Mouse (Mus musculus) MEL (cell line): ENCODE data around the gene Dlx2. TPM values are rescaled to one million over a fixed set of nuclear protein-coding genes. Genes with fewer than 3 reads are reported as not detected.

ENCODE experiments used
- DNase-seq: peaks from one replicate; pipeline ENCODE4 v3.0.0; 2011; ENCODE audit warnings: low read depth, low spot score
- H3K27ac ChIP-seq: 2 replicates; pipeline ENCODE4 v1.5.1; 2012; ENCODE audit warnings: low read depth, mild to moderate bottlenecking, control low read depth, low read length, moderate library complexity; ENCODE audit not compliant: control insufficient read depth
- H3K27me3 ChIP-seq, 2 experiments: fragments of 150-350 bp in 1 of 2; sonication (generic) in 1 of 2; 2 replicates each; pipeline ENCODE4 v1.6.1; 2012; ENCODE audit warnings: low read length in 2 of 2, mild to moderate bottlenecking in 2 of 2, improper control_type of control experiment in 1 of 2, moderate library complexity in 1 of 2; ENCODE audit not compliant: insufficient read depth in 2 of 2, control insufficient read depth in 1 of 2
- H3K36me3 ChIP-seq, 2 experiments: 2 replicates each; pipeline ENCODE4 v1.6.1; 2012 to 2014; ENCODE audit warnings: low read length in 2 of 2, improper control_type of control experiment in 1 of 2, inconsistent platforms in 1 of 2, mild to moderate bottlenecking in 1 of 2; ENCODE audit not compliant: insufficient read depth in 2 of 2, control insufficient read depth in 1 of 2
- H3K4me1 ChIP-seq, 2 experiments: fragments of 150-350 bp in 1 of 2; sonication (generic) in 1 of 2; 2 replicates each; pipeline ENCODE4 v1.6.1; 2012; ENCODE audit warnings: low read length in 2 of 2, improper control_type of control experiment in 1 of 2, mild to moderate bottlenecking in 1 of 2; ENCODE audit not compliant: insufficient read depth in 2 of 2, control insufficient read depth in 1 of 2
- H3K4me3 ChIP-seq, 2 experiments: fragments of 150-350 bp in 1 of 2; sonication (generic) in 1 of 2; 2 replicates each; pipeline ENCODE4 v1.5.1; 2012; ENCODE audit warnings: low read depth in 2 of 2, low read length in 2 of 2, mild to moderate bottlenecking in 2 of 2, moderate library complexity in 2 of 2, control low read depth in 1 of 2, improper control_type of control experiment in 1 of 2; ENCODE audit not compliant: control insufficient read depth in 1 of 2, insufficient read depth in 1 of 2
- H3K79me2 ChIP-seq: 2 replicates; pipeline ENCODE4 v1.6.1; 2012; ENCODE audit warnings: mild to moderate bottlenecking, low read length, moderate library complexity; ENCODE audit not compliant: control insufficient read depth, poor library complexity, insufficient read depth
- H3K9ac ChIP-seq: 2 replicates; pipeline ENCODE4 v1.6.1; 2012; ENCODE audit warnings: low read depth, mild to moderate bottlenecking, control low read depth, low read length, moderate library complexity; ENCODE audit not compliant: control insufficient read depth, poor library complexity, severe bottlenecking
- H3K9me3 ChIP-seq: fragments of 150-350 bp; sonication (generic); replicated peaks from 2 replicates; pipeline ENCODE4 v1.6.1; 2012; ENCODE audit warnings: mild to moderate bottlenecking, low read length, improper control_type of control experiment, moderate library complexity; ENCODE audit not compliant: insufficient read depth
- CHD1 ChIP-seq: IDR thresholded peaks from 2 replicates; pipeline ENCODE4 v1.6.1; 2012; ENCODE audit warnings: low read depth, mild to moderate bottlenecking, inconsistent platforms, low read length, improper control_type of control experiment
- CTCF ChIP-seq, 3 experiments: IDR thresholded peaks in 2 of 3; conservative IDR thresholded peaks in 1 of 3; 2 replicates each; pipeline ENCODE4 v1.5.1; 2011 to 2012; ENCODE audit warnings: low read length in 3 of 3, low read depth in 2 of 3, mild to moderate bottlenecking in 2 of 3, improper control_type of control experiment in 1 of 3, inconsistent platforms in 1 of 3, mixed read lengths in 1 of 3, moderate library complexity in 1 of 3; ENCODE audit not compliant: control insufficient read depth in 1 of 3, insufficient read depth in 1 of 3, poor library complexity in 1 of 3, severe bottlenecking in 1 of 3
- ELF1 ChIP-seq: IDR thresholded peaks from 2 replicates; pipeline ENCODE4 v1.6.1; 2014; ENCODE audit warnings: low read depth, mild to moderate bottlenecking, inconsistent platforms, low read length, improper control_type of control experiment, moderate library complexity
- EP300 ChIP-seq, 2 experiments: IDR thresholded peaks; 2 replicates each; pipeline ENCODE4 v1.6.1; 2011; ENCODE audit warnings: improper control_type of control experiment in 2 of 2, low read length in 2 of 2, low read depth in 1 of 2, mild to moderate bottlenecking in 1 of 2
- ETS1 ChIP-seq: IDR thresholded peaks from 2 replicates; pipeline ENCODE4 v1.6.1; 2012; ENCODE audit warnings: low read depth, mild to moderate bottlenecking, inconsistent platforms, low read length, improper control_type of control experiment, moderate library complexity
- GABPA ChIP-seq: IDR thresholded peaks from 2 replicates; pipeline ENCODE4 v1.6.1; 2012; ENCODE audit warnings: low read depth, mild to moderate bottlenecking, inconsistent platforms, low read length, improper control_type of control experiment, moderate library complexity
- GATA1 ChIP-seq: IDR thresholded peaks from 2 replicates; pipeline ENCODE4 v1.6.1; 2011; ENCODE audit warnings: low read depth, low read length, improper control_type of control experiment
- HCFC1 ChIP-seq: IDR thresholded peaks from 2 replicates; pipeline ENCODE4 v1.6.1; 2012; ENCODE audit warnings: low read depth, mild to moderate bottlenecking, inconsistent platforms, low read length, improper control_type of control experiment, moderate library complexity
- JUND ChIP-seq: IDR thresholded peaks from 2 replicates; pipeline ENCODE4 v1.6.1; 2011; ENCODE audit warnings: low read depth, mild to moderate bottlenecking, improper control_type of control experiment, low read length
- MAFK ChIP-seq: IDR thresholded peaks from 2 replicates; pipeline ENCODE4 v1.6.1; 2011; ENCODE audit warnings: low read depth, mild to moderate bottlenecking, low read length, improper control_type of control experiment, borderline replicate concordance
- MAZ ChIP-seq: IDR thresholded peaks from 2 replicates; pipeline ENCODE4 v1.6.1; 2012; ENCODE audit warnings: low read depth, mild to moderate bottlenecking, inconsistent platforms, low read length, improper control_type of control experiment
- MEF2A ChIP-seq: IDR thresholded peaks from 2 replicates; pipeline ENCODE4 v1.6.1; 2014; ENCODE audit warnings: low read depth, mild to moderate bottlenecking, inconsistent platforms, low read length, improper control_type of control experiment; ENCODE audit not compliant: poor library complexity, insufficient replicate concordance, severe bottlenecking; ENCODE audit errors: extremely low read depth
- MXI1 ChIP-seq: IDR thresholded peaks from 2 replicates; pipeline ENCODE4 v1.6.1; 2011; ENCODE audit warnings: mild to moderate bottlenecking, low read depth, low read length, improper control_type of control experiment
- MYC ChIP-seq: IDR thresholded peaks from 2 replicates; pipeline ENCODE4 v1.6.1; 2011; ENCODE audit warnings: low read depth, mild to moderate bottlenecking, low read length, improper control_type of control experiment, moderate library complexity
- NELFE ChIP-seq: IDR thresholded peaks from 2 replicates; pipeline ENCODE4 v1.6.1; 2011; ENCODE audit warnings: low read depth, low read length, improper control_type of control experiment
- NRF1 ChIP-seq: IDR thresholded peaks from 2 replicates; pipeline ENCODE4 v1.6.1; 2014; ENCODE audit warnings: low read depth, mild to moderate bottlenecking, inconsistent platforms, low read length, improper control_type of control experiment, moderate library complexity; ENCODE audit not compliant: poor library complexity, insufficient read depth, severe bottlenecking
- POLR2A ChIP-seq, 2 experiments: IDR thresholded peaks; 2 replicates each; pipeline ENCODE4 v1.6.1; 2011 to 2012; ENCODE audit warnings: low read length in 2 of 2, mild to moderate bottlenecking in 2 of 2, control low read depth in 1 of 2, improper control_type of control experiment in 1 of 2, low read depth in 1 of 2, moderate library complexity in 1 of 2; ENCODE audit not compliant: control insufficient read depth in 1 of 2, insufficient read depth in 1 of 2, poor library complexity in 1 of 2
- POLR2AphosphoS2 ChIP-seq: IDR thresholded peaks from 2 replicates; pipeline ENCODE4 v1.6.1; 2011; ENCODE audit warnings: low read length, improper control_type of control experiment
- RAD21 ChIP-seq: IDR thresholded peaks from 2 replicates; pipeline ENCODE4 v1.6.1; 2011; ENCODE audit warnings: mild to moderate bottlenecking, low read depth, low read length, improper control_type of control experiment
- RCOR1 ChIP-seq: IDR thresholded peaks from 2 replicates; pipeline ENCODE4 v1.6.1; 2012; ENCODE audit warnings: low read depth, mild to moderate bottlenecking, inconsistent platforms, low read length, improper control_type of control experiment
- SMC3 ChIP-seq: IDR thresholded peaks from 2 replicates; pipeline ENCODE4 v1.6.1; 2011; ENCODE audit warnings: low read depth, low read length, improper control_type of control experiment
- TAL1 ChIP-seq: IDR thresholded peaks from 2 replicates; pipeline ENCODE4 v1.6.1; 2012; ENCODE audit warnings: mild to moderate bottlenecking, inconsistent platforms, low read length, moderate library complexity, mixed read lengths
- USF1 ChIP-seq: IDR thresholded peaks from 2 replicates; pipeline ENCODE4 v1.6.1; 2014; ENCODE audit warnings: low read depth, mild to moderate bottlenecking, inconsistent platforms, low read length, improper control_type of control experiment, moderate library complexity
- ZC3H11A ChIP-seq: IDR thresholded peaks from 2 replicates; pipeline ENCODE4 v1.6.1; 2012; ENCODE audit warnings: low read depth, mild to moderate bottlenecking, inconsistent platforms, low read length, improper control_type of control experiment
- ZMIZ1 ChIP-seq: IDR thresholded peaks from 2 replicates; pipeline ENCODE4 v1.6.1; 2012; ENCODE audit warnings: low read depth, mild to moderate bottlenecking, inconsistent platforms, low read length, improper control_type of control experiment, moderate library complexity
- ZNF384 ChIP-seq: IDR thresholded peaks from 2 replicates; pipeline ENCODE4 v1.6.1; 2012; ENCODE audit warnings: low read depth, mild to moderate bottlenecking, inconsistent platforms, low read length, improper control_type of control experiment
- polyA plus RNA-seq, 2 experiments: library from polyadenylated mRNA; stranded (reverse) in 1 of 2; unstranded in 1 of 2; fragments of >175 nt in 1 of 2; fragments of >200 nt in 1 of 2; gene quantifications; 2 replicates each; pipeline versions ENCODE4 v1.2.1 to v1.2.4; 2012; ENCODE audit warnings: low replicate concordance in 2 of 2, low read depth in 1 of 2; ENCODE audit not compliant: insufficient read length in 2 of 2, insufficient read depth in 1 of 2, missing spikeins in 1 of 2
- total RNA-seq: library from RNA; depleted of rRNA; stranded (reverse); fragments of 300-350 nt; gene quantifications from 2 replicates; pipeline ENCODE4 v1.2.3, GENCODE M21; 2012

The Dlx2 gene
- total and polyA plus RNA-seq, 3 experiments: not detected

GRCm38 (mm10) chr2:71580632-71581466, 34.3 kb upstream of the Dlx2 start (continued):
- TF ChIP-seq RAD21 (peak; percentile 55), USF1 (no peak), ELF1 (no peak), NRF1 (no peak), HCFC1 (no peak), RCOR1 (no peak)

GRCm38 (mm10) chr2:71577059-71577458, 30.5 kb upstream of the Dlx2 start:
- no peak overlapping the region for H3K27ac ChIP-seq
- peak; percentile 41 for DNase-seq
- peaks cover 0 to 3% of the 10 kb centered on the region in 2 experiments; a peak in 1 of 4 replicates for H3K4me1 ChIP-seq
- H3K9me3 ChIP-seq: no peaks in the 10 kb centered on the region
- no peaks in the 10 kb centered on the region for H3K36me3 ChIP-seq
- no peak overlapping the region for H3K9ac ChIP-seq
- H3K4me3 ChIP-seq: no peak overlapping the region
- peaks cover 8 to 12% of the 10 kb centered on the region in 2 experiments for H3K27me3 ChIP-seq
- H3K79me2 ChIP-seq: no peaks in the 10 kb centered on the region
- TF ChIP-seq NELFE: no peak
- TF ChIP-seq MAFK: no peak
- no peak for TF ChIP-seq ZNF384
- TF ChIP-seq TAL1: no peak
- TF ChIP-seq GABPA: no peak
- TF ChIP-seq SMC3: peak; percentile 53
- no peak for TF ChIP-seq MXI1
- no peak for TF ChIP-seq POLR2A (IDR thresholded peaks at IDR 0.05; ENCODE audit: control insufficient read depth in 1 of 2, insufficient read depth in 1 of 2, low read depth in 1 of 2, low read length in 2 of 2, poor library complexity in 1 of 2)
- TF ChIP-seq POLR2AphosphoS2: no peak
- TF ChIP-seq ELF1: no peak
- TF ChIP-seq ETS1: no peak
- no peak for TF ChIP-seq MYC
- no peak for TF ChIP-seq GATA1
- no peak for TF ChIP-seq CHD1
- no peak for TF ChIP-seq MAZ
- TF ChIP-seq ZC3H11A: peak; percentile 56
- peak; percentile 24 to 59 (median 36); a peak in 5 of 6 replicates for TF ChIP-seq CTCF (IDR thresholded peaks at IDR 0.05 in 2 of 3, conservative IDR thresholded peaks at IDR 0.05 in 1 of 3; ENCODE audit: control insufficient read depth in 1 of 3, insufficient read depth in 1 of 3, low read depth in 2 of 3, low read length in 3 of 3, poor library complexity in 1 of 3, severe bottlenecking in 1 of 3)
- no peak for TF ChIP-seq ZMIZ1
- TF ChIP-seq EP300 (IDR thresholded peaks at IDR 0.05; ENCODE audit: low read depth in 1 of 2, low read length in 2 of 2): no peak
- no peak for TF ChIP-seq NRF1
- no peak for TF ChIP-seq JUND
- TF ChIP-seq MEF2A: no peak
- TF ChIP-seq RAD21: peak; percentile 66
